Mouse (Mus musculus) lung, postnatal 0 days (tissue): ENCODE results near the gene Upk1b.

Experiments
- CTCF ChIP-seq: IDR thresholded peaks from 2 replicates; pipeline ENCODE4 v1.5.1; 2016; ENCODE audit warnings: antibody characterized with exemption, mild to moderate bottlenecking
- EP300 ChIP-seq: IDR thresholded peaks from 2 replicates; pipeline ENCODE4 v1.6.1; 2016; ENCODE audit warnings: antibody characterized with exemption, mild to moderate bottlenecking, control low read depth

- TF ChIP-seq CTCF (peak; percentile 55), EP300 (no peak)
Measured at GRCm38 (mm10) chr16:38742113-38742658, 57.9 kb downstream of the Upk1b start, which contains the start of gene B4galt4.
